Mouse (Mus musculus) bone marrow macrophage, adult 2 months (primary cell): Measurements from ENCODE around the gene Trpc5os.

Source experiments
- CTCF ChIP-seq: IDR thresholded peaks from 2 replicates; pipeline ENCODE4 v1.5.1; 2012; ENCODE audit warnings: low read depth, mild to moderate bottlenecking, low read length, moderate library complexity
- POLR2A ChIP-seq: IDR thresholded peaks from 2 replicates; pipeline ENCODE4 v1.6.1; 2012; ENCODE audit warnings: mild to moderate bottlenecking, low read depth, low read length, borderline replicate concordance

- TF ChIP-seq POLR2A (no peak), CTCF (no peak)
Observed at GRCm38 (mm10) chrX:144420259-144420658, 36.1 kb upstream of the Trpc5os start.
